Mouse (Mus musculus) neural tube, embryonic 11.5 days (tissue): Measurements from ENCODE around the gene Wdr13. TPM values are rescaled to one million over a fixed set of nuclear protein-coding genes. Genes with fewer than 3 reads are reported as not detected.

Experiments
- ATAC-seq: fragments of 200-750 bp; cut with Nextera tagmentation; 2 replicates; pipeline ENCODE4 v1.8.0; 2017; ENCODE audit warnings: moderate number of reproducible peaks, mild to moderate bottlenecking, moderate TSS enrichment, moderate library complexity; ENCODE audit not compliant: insufficient read depth, low FRiP score, low TSS enrichment
- DNase-seq: peaks from one replicate; pipeline ENCODE4 v3.0.0-alpha.2; 2015; ENCODE audit warnings: low spot score
- H3K27ac ChIP-seq: fragments of 300-500 bp; sonication (generic); 2 replicates; pipeline ENCODE4 v1.5.1; 2014; ENCODE audit warnings: low read depth, mild to moderate bottlenecking, low read length
- H3K27me3 ChIP-seq: fragments of 300-500 bp; sonication (generic); 2 replicates; pipeline ENCODE4 v1.6.1; 2014; ENCODE audit warnings: mild to moderate bottlenecking, low read length, mixed read lengths; ENCODE audit not compliant: control insufficient read depth, insufficient read depth
- H3K36me3 ChIP-seq: fragments of 300-500 bp; sonication (generic); 2 replicates; pipeline ENCODE4 v1.6.1; 2014; ENCODE audit warnings: mild to moderate bottlenecking, low read length, moderate library complexity, mixed read lengths; ENCODE audit not compliant: control insufficient read depth, insufficient read depth
- H3K4me1 ChIP-seq: fragments of 300-500 bp; sonication (generic); 2 replicates; pipeline ENCODE4 v1.6.1; 2014; ENCODE audit warnings: low read length, mixed read lengths; ENCODE audit not compliant: control insufficient read depth, insufficient read depth
- H3K4me2 ChIP-seq: fragments of 300-500 bp; sonication (generic); 2 replicates; pipeline ENCODE4 v1.6.1; 2014; ENCODE audit warnings: low read depth, mild to moderate bottlenecking, moderate library complexity
- H3K4me3 ChIP-seq: fragments of 300-500 bp; sonication (generic); 2 replicates; pipeline ENCODE4 v1.5.1; 2014; ENCODE audit warnings: low read depth, low read length
- H3K9ac ChIP-seq: fragments of 300-500 bp; sonication (generic); 2 replicates; pipeline ENCODE4 v1.6.1; 2014; ENCODE audit warnings: mild to moderate bottlenecking, low read length
- H3K9me3 ChIP-seq: fragments of 300-500 bp; sonication (generic); 2 replicates; pipeline ENCODE4 v1.6.1; 2016; ENCODE audit warnings: low read length; ENCODE audit not compliant: control insufficient read depth
- WGBS: fragments of 180-500 bp; shearing (Covaris S2); extraction: QIAGEN DNeasy Blood & Tissue Kit; methylation state at CpG from one replicate; pipeline ENCODE4 v1.1.7; 2014; 5-methylcytosine and 5-hydroxymethylcytosine counted together
- polyA plus RNA-seq: library from polyadenylated mRNA; unstranded; fragments of >200 nt; fragmentation: Nextera tagmentation; extraction: Ambion mirVana; gene quantifications from 2 replicates; pipeline ENCODE4 v1.2.1, GENCODE M21; 2014

Wdr13 gene
- polyA plus RNA-seq, 1 experiment from 2014 or later, result 25.6 TPM

GRCm38 (mm10) chrX:8073881-8074429 lies 58.7 kb downstream of the Wdr13 start:
- Histone ChIP-seq H3K27me3 (no peaks in the 10 kb centered on the region), H3K9me3 (no peaks in the 10 kb centered on the region), H3K36me3 (no peaks in the 10 kb centered on the region; the same call in 1 of the 2 replicates), H3K4me1 (no peaks in the 10 kb centered on the region), H3K4me3 (peak overlapping the region; percentile 59), H3K9ac (peak overlapping the region; percentile 63), H3K4me2 (peak overlapping the region; percentile 43), H3K27ac (peak overlapping the region; percentile 80)
- peak; percentile 20; the same call in 1 of the 2 replicates for ATAC-seq
- DNase-seq, result peak; percentile 29
- WGBS, result 24% methylated on average over 32 of the region's 64 CpGs

Other genes with a start within 250 kb of the Wdr13 start
- gene Slc35a2, start 248.9 kb downstream of the Wdr13 start, polyA plus RNA-seq, result 13.8 and 15.3 TPM in 2 replicates
- gene Pqbp1, start 233.6 kb downstream of the Wdr13 start, polyA plus RNA-seq, result 137 and 143 TPM in 2 replicates
- 171 and 184 TPM in 2 replicates for gene Timm17b, start 233.5 kb downstream of the Wdr13 start, polyA plus RNA-seq
- not detected in 2 replicates for gene Gm10491, start 225.1 kb downstream of the Wdr13 start, polyA plus RNA-seq
- not detected in 2 replicates for gene Gm10490, start 223.3 kb downstream of the Wdr13 start, polyA plus RNA-seq
- gene Pcsk1n, start 213.1 kb downstream of the Wdr13 start, polyA plus RNA-seq, result 29.6 and 33.1 TPM in 2 replicates
- gene Eras, start 204.3 kb downstream of the Wdr13 start, polyA plus RNA-seq, result not detected in 2 replicates
- 51.6 and 53.6 TPM in 2 replicates for gene Hdac6, start 185.0 kb downstream of the Wdr13 start, polyA plus RNA-seq
- 4.7 and 4.9 TPM in 2 replicates for gene Gata1, start 154.8 kb downstream of the Wdr13 start, polyA plus RNA-seq
- not detected in 2 replicates for gene Glod5, start 114.4 kb downstream of the Wdr13 start, polyA plus RNA-seq
- 82.5 and 84.8 TPM in 2 replicates for gene Suv39h1, start 58.1 kb downstream of the Wdr13 start, polyA plus RNA-seq
- gene Was, start 42.4 kb downstream of the Wdr13 start, polyA plus RNA-seq, result 0.19 and 0.32 TPM in 2 replicates
- 400 and 423 TPM in 2 replicates for gene Rbm3, start 13.0 kb upstream of the Wdr13 start, polyA plus RNA-seq
- gene Tbc1d25, start 43.3 kb upstream of the Wdr13 start, polyA plus RNA-seq, result 13.5 and 14.8 TPM in 2 replicates
- 34.5 and 34.9 TPM in 2 replicates for gene Ebp, start 60.6 kb upstream of the Wdr13 start, polyA plus RNA-seq
- gene Porcn, start 73.6 kb upstream of the Wdr13 start, polyA plus RNA-seq, result 23.8 and 24.6 TPM in 2 replicates
- 48.0 and 55.7 TPM in 2 replicates for gene Ftsj1, start 119.5 kb upstream of the Wdr13 start, polyA plus RNA-seq
- gene Slc38a5, start 138.2 kb upstream of the Wdr13 start, polyA plus RNA-seq, result 3.8 and 4.5 TPM in 2 replicates
- gene Ssxb10, start 194.5 kb upstream of the Wdr13 start, polyA plus RNA-seq, result not detected in 2 replicates
- not detected in 2 replicates for gene Ssxb9, start 234.1 kb upstream of the Wdr13 start, polyA plus RNA-seq